Mouse (Mus musculus) B cell, adult 2 months (primary cell): ENCODE measurements around the gene Hist1h4i.

Experiments used
- DNase-seq, 2 experiments: peaks; one replicate each; pipeline ENCODE4 v3.0.0; 2022

Gene Hist1h4i

GRCm38 (mm10) chr13:22007872-22008271 lies 33.3 kb downstream of the Hist1h4i start:
- no peak for DNase-seq

- no peak for DNase-seq
These were observed 34.0 kb downstream of the Hist1h4i start for GRCm38 (mm10) chr13:22007121-22007510.

- DNase-seq = peak; percentile 85 to 88
These were observed 34.6 kb downstream of the Hist1h4i start for GRCm38 (mm10) chr13:22006334-22007120.

- peak in 1 of 2 experiments; percentile 60 for DNase-seq
These were observed 35.4 kb downstream of the Hist1h4i start for GRCm38 (mm10) chr13:22005605-22006333.

- no peak for DNase-seq
These were observed 39.3 kb downstream of the Hist1h4i start for GRCm38 (mm10) chr13:22001823-22002222.

GRCm38 (mm10) chr13:22001346-22001745 lies 39.8 kb downstream of the Hist1h4i start:
- DNase-seq = peak in 1 of 2 experiments; percentile 21

- no peak for DNase-seq
These were observed 42.0 kb downstream of the Hist1h4i start for GRCm38 (mm10) chr13:21999147-21999546.

- DNase-seq = no peak
These were observed 42.8 kb downstream of the Hist1h4i start for GRCm38 (mm10) chr13:21998412-21998811.

- DNase-seq = no peak
These were observed 43.3 kb downstream of the Hist1h4i start for GRCm38 (mm10) chr13:21997821-21998220.

GRCm38 (mm10) chr13:21997201-21997820 lies 43.9 kb downstream of the Hist1h4i start:
- no peak for DNase-seq

GRCm38 (mm10) chr13:21996840-21997185 lies 44.3 kb downstream of the Hist1h4i start:
- no peak for DNase-seq

- DNase-seq = peak; percentile 52 to 58
These were observed 44.9 kb downstream of the Hist1h4i start for GRCm38 (mm10) chr13:21996101-21996839.

- DNase-seq = peak; percentile 65 to 70
These were observed 45.7 kb downstream of the Hist1h4i start for GRCm38 (mm10) chr13:21995331-21995914.

GRCm38 (mm10) chr13:21994896-21995295 lies 46.3 kb downstream of the Hist1h4i start:
- no peak for DNase-seq

GRCm38 (mm10) chr13:21993957-21994738 lies 47.0 kb downstream of the Hist1h4i start:
- peak; percentile 68 to 69 for DNase-seq

- DNase-seq = no peak
These were observed 48.6 kb downstream of the Hist1h4i start for GRCm38 (mm10) chr13:21992550-21992949.
